Mouse (Mus musculus): ENCODE data around the gene Rpl23. TPM values are rescaled to one million over a fixed set of nuclear protein-coding genes. Genes with fewer than 3 reads are reported as not detected.

The Rpl23 gene
- total RNA-seq, 2 experiments from 2014 or later = 324 to 331 TPM

DNA sequence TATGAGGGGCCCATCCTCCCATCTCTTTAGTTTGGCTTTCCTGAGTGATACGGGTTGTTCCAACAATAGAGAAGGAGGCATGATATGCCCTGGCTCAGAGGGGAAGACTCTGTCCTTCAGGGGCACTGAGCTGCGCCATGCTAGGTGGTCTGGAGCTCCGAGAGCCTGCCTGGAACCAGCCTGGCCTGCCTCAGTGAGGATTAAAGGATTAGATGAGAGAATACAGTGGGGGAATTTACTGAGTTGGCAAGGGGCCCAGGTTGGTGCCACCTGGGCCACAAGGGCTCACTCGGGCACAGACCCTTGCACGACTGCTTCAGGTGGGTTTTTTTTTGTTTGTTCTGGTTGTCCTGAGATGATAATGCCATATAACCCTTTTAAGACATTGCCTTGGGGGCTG is 33.9 kb upstream of the Rpl23 start:
- ATAC-seq (replicated peaks; ENCODE audit: low FRiP score, poor library complexity, severe bottlenecking) = no peak

DNA sequence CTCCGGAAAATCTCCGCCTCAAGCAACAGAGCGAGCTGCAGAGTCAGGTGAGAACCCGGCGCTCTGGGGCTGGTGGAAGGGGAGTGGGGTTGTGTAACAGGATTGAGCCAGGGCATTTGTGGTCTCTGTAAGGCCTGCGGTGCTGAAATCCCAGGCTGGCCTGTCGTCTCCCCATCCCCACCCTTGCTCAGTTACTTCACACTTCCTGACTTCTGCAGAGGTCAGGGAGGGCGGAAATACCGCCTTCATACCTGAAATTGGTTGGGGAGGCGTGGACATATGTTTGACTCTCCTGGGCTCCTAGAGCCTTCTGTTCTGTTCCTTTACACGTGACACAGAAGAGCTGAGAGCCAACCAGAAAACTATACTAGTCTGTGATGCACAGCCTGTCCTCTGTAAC is 33.5 kb upstream of the Rpl23 start:
- no peak for ATAC-seq (replicated peaks; ENCODE audit: low FRiP score, poor library complexity, severe bottlenecking)

DNA sequence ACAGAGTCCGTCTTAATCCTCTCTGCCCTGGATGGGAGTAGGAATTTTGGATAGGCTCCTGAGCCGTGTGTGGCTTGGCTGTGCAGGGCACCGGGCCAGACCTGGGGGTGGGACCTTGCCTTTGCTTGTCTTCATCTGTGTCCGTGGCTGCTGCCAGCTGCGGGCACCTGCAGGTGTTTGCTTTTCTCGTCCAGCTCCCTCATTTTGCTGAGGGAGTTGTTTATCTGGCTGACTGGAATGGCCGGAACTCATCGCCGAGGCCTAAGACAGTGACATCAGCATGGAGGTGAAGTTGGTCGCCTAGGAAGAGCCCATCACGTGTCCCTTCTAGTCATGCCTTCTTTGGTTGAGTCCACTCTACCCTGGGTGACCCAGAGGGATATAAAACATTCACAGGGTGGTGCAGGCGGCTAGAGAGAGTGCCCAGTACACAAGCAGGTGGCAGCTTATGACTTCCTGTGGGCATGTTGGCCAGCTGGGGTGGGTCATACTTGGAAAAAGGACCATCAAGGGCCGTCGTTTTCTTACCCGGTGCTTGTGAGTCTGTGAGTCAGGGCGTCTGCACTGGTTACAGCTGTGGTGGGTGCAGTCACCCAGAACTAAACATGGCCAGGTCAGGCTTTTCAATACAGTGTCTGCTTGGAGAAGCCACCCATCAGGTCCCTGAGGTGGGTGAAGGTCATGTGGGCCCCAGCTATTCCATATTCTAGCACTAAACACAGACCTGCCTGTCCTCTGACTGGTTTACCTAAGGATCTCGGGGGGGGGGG is 31.7 kb upstream of the Rpl23 start:
- ATAC-seq (replicated peaks; ENCODE audit: low FRiP score, poor library complexity, severe bottlenecking) = no peak

DNA sequence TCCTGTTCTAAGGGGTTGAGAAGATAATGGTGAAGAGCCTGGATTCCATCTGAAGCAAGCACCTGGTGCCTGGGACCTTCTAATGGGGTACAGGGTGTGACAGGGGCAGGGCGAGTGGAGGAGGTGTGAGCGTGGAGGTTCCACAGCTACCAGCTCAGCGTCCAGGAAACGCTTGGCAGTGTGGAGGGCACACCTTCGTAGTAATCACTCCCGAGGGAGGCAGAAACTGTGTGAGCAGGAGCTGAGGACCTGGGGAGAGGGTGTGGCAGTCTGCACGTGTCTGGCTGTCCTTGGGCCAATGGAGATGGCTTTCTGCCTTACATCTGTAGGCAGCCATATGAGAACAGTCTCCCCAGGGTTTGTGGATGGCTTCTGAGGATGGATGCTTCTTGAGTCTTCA is 30.8 kb upstream of the Rpl23 start:
- ATAC-seq (replicated peaks; ENCODE audit: low FRiP score, poor library complexity, severe bottlenecking) = no peak

DNA sequence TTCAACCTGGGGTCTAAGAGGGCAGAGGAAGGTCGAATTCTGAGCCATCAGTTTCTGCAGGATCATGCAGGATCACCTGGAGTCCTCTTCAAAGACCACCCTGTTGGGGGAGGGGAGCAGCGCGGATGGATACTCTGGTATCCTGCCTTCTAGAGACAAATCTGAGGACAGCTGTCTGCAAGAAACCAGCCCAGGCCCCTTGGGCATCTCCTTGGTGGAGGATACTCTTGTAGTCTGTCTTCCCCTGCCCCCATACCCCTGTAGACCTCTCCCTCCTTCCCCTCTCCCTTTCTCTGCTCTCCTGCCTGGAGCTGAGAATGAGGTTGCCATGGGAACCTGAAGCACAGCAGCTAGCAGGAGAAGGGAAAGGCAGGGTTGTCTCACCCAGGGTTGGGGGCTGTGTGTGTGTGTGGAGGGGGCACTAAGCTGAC is 30.3 kb upstream of the Rpl23 start:
- no peak for ATAC-seq (replicated peaks; ENCODE audit: low FRiP score, poor library complexity, severe bottlenecking)

DNA sequence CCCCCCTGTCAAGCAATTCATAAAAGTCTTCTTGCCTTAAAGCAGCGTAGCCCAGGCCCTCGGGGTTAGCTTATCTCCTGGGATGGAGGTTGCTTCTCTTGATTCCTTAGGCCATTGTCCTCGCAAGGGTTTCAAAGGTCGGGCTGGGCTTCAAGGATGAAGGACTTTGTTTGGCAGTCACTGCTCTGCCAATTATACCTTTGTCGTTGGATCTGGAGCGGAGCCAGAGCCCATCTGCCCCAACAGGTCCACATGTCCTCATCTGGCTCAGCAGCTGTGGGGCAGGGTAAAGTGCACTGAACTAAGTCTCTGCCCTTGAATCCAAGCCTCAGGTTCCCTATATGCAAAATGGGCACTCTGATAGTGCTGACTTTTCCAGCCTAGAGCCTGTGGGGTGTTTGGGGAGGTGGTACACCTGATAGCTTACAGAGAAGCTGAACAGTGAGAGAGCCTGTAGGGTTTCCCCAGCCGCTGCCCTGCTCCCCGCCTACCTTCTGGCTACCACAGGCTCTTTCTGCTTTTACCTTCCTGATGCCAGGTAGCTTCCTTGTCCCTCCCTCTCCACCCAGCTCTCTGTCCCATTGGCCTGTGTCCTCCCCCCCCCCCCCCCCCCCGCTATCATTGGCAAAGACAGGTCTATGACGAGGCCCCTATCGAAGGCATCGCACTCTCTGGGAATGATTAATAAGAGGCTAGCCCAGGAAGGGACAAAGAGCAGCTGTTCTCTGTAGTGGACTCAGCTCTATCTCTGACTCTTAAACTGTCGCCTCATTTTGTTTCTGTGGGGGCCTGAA is 29.5 kb upstream of the Rpl23 start:
- ATAC-seq (replicated peaks; ENCODE audit: low FRiP score, poor library complexity, severe bottlenecking) = no peak

DNA sequence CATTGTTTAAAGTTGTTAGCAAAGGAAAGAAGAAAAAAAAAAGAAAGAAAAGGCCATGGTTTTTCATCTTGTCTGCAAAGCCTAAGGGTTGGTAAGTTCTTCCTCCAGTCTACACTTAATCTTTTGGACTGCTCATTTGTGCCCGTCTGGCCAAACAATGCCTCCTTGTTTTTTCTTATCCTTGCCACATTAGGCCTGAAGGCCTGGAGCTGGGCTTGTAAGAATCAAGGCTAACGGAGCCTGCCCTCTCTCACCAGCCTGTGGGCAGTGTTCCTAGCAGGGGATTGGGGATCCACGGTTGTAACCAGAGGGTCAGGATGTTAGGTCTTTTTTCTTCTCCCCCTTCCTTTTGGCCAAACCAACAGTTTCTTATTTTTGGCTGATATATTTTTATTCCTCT is 28.7 kb upstream of the Rpl23 start:
- no peak for ATAC-seq (replicated peaks; ENCODE audit: low FRiP score, poor library complexity, severe bottlenecking)

DNA sequence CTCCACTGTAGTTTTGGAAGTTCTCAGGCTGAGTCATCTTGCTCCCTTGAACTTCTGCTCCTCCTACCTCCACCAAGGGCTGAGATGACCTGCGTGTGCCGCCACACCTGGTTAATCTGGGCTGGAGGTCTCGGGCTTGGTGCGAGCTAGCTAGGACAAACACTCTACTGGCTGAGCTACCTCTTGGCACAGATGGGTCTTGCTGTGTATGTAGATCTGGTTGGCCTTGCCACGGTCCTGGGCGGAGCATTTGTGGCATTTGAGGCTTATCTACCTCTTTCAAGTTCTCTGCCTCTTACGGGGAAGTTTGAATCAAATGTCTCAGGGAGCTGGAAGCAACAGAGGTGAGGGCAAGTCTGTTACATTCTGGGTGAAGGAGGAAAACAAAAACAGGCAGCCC is 28.1 kb upstream of the Rpl23 start:
- ATAC-seq (replicated peaks; ENCODE audit: low FRiP score, poor library complexity, severe bottlenecking) = no peak

DNA sequence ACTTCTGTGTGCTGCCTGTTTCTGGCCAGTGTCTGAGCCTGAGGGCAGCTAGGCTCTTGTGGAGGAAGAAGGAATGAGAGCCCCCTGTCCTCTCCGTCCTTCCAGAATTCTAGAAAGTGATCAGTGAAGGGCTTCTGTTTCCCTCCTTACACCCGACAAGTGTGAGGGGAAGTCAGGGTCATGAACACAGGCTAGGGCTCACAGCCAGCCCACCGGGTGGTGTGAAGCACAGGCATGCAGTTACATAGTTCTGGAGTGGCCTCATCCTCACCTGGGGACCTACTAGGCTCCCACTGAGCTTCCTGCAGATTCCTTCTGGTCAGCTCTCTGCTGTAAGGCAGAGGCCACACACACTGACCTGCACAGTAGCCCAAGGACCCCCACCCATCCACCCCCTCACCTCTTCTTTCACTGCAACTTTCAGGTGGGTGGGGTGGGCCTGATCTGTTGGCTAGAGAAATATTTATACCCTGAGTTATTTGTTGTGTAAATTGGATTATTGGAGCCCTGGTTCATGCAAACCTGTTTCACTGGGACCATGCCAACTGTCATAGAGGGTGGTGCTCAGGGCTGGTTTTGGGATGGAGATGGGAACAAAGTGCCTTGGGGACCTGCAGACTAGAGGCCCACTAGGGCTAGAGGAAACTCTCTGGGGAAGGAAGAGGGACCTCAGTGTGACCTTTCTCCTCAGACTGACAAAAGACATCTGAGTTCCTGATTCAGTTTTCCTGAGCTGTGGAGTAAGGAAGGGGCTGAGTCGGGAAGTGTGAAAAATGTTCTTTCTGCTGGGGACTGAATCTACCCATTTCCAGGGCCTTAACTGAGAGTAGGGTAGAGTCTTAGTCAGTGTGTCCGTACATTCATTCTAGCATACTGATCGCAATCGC is 27.2 kb upstream of the Rpl23 start:
- ATAC-seq (replicated peaks; ENCODE audit: low FRiP score, poor library complexity, severe bottlenecking) = no peak

DNA sequence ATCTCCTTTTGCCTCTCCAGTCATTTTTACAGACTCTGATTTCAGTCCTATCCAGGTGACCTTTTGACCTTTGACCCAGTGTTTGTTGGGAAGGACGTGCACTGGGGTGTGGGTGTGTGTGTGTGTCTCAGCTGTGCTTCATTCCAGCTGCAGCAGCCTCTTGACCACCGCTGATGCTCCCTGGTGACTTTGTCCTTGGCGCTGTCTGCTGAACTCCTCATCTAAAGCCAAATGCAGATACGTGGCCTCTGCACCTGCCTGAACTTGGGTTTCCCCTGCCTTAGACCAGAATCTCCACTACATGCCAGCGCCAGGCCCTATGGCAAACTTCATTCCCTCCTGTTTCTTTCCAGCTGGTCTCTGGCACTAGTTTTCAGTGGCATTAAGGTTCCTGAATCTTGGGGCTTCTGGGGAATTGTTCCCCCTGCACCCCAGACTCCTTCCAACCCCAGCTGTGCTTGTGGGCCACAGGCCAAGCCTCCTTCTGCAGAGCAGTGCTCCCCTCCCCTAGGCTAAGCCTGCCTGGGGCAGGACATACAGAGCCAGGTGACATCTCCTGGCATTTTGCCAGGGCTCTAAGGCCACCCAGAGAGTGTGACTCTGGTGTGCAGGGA is 26.5 kb upstream of the Rpl23 start:
- no peak for ATAC-seq (replicated peaks; ENCODE audit: low FRiP score, poor library complexity, severe bottlenecking)

DNA sequence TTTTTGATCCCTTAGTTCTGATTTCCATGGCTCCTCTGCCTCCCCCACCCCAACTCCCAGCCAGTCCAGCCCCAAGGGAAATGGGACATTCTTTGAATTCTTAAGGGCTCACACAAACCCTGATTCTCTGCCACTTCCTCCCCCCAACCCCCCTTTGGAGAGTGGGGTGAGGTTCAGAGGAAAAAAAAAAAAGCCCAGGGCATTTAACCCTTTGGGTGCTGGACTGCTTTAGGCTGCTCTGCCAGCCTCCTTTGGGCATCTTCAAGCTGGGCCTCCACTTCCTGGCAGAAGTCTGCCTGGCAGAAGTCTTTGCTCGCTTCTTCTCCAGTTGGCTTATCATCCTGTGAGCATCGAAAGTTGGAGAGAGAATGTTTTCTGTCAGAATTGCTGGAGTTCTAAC is 25.9 kb upstream of the Rpl23 start:
- no peak for ATAC-seq (replicated peaks; ENCODE audit: low FRiP score, poor library complexity, severe bottlenecking)

DNA sequence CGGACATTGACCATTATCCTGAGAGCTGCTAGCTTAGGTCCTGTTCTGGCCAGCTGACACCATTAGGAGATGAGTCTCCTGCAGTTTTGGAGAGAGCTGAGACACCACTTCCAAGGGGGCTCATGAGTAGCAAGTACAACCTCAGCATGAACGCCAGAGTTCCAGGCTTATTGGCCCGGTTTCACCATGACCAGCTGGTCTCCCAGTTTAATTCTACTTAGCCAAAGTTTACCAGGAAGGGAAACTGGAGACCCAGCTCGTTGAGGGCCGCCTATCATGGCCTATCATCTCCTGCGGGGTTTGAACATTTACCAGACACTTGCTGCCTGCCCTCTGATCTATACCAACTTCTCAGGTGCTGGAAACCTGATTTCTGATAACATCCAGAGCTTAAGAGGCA is 25.4 kb upstream of the Rpl23 start:
- no peak for ATAC-seq (replicated peaks; ENCODE audit: low FRiP score, poor library complexity, severe bottlenecking)

DNA sequence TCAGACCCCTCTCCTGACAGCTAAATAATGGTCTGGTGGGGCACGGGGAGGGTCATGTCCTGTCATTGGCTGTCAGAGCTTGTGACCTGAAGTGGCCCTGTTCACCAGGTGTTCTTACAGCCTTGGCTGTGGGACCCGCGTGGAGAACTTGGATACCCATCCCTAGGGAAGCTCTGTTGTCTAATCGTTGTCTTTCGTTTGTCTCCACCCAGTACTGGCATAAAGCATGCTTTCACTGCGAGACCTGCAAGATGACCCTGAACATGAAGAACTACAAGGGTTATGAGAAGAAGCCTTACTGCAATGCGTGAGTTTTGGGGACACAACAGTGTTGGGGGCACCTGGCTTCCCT is 24.4 kb upstream of the Rpl23 start:
- ATAC-seq (replicated peaks; ENCODE audit: low FRiP score, poor library complexity, severe bottlenecking) = no peak

DNA sequence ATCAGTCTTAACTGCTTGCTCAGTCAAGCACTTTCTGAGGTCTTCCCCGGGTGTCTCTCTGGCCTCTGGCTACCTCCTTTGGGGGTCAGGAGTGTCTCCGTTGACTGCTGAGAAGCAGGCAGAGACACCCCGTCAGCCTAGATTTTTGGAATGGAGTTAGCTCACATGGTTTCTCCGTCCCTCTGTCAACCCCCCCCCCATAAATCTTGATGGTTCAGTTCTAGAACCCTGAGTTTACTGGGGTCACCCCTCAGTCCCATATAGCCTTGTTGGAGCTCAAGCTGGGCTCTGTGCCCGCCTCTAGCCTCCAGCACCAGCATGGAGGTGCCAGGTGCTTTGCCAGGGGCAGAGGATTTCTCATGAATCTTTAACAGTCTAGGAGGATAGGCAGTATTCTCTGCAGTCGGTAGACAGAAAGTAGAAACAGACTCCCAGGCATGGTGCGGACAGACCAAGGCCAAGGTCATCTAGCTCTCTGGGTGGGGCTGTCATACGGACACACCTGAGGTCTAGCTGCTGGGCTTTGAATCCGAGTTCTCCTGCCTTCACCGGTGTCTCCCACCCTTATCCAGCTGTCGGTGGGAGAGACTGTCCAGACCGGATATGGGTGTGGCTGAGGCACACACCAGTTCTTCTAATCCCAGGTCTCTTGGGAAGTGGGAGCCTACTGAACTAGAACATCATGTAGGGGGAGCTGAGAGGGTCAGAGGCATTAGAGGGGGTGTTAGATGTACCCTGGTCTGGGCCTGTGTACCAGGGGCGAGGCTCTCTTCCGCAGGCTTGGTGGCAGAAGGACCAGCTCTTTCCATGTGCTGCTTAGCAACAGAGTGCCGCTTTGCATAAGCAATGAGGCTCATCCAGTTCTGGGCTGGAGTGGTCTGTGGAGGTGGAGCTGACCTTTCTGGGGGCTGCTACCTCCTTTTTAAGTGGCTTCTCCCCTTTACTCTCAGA is 23.7 kb upstream of the Rpl23 start:
- no peak for ATAC-seq (replicated peaks; ENCODE audit: low FRiP score, poor library complexity, severe bottlenecking)

DNA sequence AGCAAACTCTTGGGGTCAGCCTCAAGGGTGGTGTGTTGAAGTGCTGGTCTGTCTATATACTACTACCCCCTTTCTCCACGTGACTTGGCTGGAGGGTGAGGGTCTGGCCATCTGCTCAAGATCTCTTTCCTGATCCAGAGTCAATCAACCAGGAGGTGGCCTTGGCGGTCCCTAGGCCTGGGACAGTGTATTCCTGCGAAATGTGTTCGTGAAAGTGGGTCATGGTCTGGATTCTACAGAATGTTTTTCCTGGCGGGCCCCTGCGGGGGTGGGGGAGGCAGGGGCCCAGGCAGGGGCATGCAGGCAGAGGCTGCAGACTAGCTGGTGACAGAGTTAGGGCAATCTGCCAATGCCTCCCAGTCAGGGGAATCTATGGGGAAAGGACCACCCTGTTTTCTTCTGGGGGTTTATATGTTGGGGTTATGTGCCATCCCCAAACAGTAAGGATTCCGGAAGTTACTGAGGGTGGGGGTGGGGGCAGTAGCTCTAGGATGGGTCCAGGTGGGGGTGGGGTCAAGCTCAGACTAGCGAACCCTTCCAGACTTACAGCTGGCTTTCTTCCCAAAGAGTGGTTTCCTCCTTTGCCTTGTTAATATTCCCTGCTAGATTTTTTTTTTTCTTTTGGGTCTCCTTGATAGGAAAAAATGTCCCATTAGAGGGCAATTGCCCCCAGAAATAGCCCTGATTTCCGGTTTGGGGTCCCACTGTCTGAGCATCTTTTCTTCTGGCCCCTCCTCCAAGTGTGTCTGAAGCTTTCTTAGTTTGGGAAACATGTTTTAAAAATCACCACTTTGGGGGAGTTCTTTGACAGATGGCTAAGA is 22.8 kb upstream of the Rpl23 start:
- no peak for ATAC-seq (replicated peaks; ENCODE audit: low FRiP score, poor library complexity, severe bottlenecking)

DNA sequence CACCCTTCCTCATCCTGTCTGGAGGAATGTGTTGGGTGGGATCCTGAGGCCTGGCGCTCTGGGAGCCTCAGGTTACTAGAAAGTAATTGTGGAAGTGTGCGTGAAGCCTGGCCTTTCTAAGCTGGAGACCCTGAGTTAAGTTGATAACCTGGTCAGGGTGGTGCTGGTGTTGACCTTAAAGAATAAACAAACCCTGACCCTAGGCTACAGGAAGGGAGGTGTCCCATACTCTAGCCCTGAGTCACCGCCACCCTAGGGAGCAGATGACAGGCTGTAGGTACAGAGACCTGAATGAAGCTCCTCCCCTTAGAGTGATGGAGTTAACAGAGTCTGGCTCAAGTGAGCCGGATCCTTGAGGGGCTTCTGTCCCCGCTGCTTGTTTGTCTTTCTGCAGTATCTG is 21.6 kb upstream of the Rpl23 start:
- ATAC-seq (replicated peaks; ENCODE audit: low FRiP score, poor library complexity, severe bottlenecking) = no peak

DNA sequence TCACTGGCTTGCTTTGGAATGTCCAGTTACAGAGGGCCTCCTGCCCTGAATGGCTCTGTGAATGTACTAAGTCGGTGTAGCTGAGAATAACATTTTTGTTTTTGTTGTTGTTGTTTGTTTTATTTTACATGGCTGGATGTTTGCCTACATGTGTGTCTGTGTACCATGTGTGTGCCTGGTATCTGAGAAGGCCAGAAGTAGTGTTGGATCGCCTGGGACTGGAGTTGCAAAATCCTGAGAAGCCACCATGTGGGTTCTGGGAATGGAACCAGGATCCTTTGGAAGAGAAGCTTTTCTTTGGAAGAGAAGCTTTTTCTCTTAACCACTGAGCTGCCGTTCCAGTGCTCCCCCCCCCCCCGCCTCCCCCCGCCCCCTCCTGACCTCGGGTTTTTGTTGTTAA is 20.3 kb upstream of the Rpl23 start:
- no peak for ATAC-seq (replicated peaks; ENCODE audit: low FRiP score, poor library complexity, severe bottlenecking)

DNA sequence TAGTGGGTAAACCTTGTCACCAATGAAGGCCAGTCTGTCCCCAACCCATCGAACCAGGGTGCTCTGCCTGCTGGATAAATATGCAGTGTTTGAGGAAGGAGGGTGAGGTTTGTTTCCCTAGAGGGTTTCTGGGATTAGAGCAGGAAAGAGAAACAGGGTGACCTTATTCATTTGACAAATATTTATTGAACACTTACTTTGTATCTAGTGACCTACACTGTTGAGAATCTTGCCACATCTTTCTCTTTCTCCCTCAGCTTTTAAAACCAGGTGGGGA is 19.9 kb upstream of the Rpl23 start:
- no peak for ATAC-seq (replicated peaks; ENCODE audit: low FRiP score, poor library complexity, severe bottlenecking)

Measured in erythroid progenitor cell, adult 5-6 weeks (primary cell).